Mouse (Mus musculus): Measurements from ENCODE around the gene Proser3. TPM values are rescaled to one million over a fixed set of nuclear protein-coding genes. Genes with fewer than 3 reads are reported as not detected.

Gene Proser3
- polyA plus RNA-seq, 1 experiment from 2014 or later = 8.2 TPM

DNA sequence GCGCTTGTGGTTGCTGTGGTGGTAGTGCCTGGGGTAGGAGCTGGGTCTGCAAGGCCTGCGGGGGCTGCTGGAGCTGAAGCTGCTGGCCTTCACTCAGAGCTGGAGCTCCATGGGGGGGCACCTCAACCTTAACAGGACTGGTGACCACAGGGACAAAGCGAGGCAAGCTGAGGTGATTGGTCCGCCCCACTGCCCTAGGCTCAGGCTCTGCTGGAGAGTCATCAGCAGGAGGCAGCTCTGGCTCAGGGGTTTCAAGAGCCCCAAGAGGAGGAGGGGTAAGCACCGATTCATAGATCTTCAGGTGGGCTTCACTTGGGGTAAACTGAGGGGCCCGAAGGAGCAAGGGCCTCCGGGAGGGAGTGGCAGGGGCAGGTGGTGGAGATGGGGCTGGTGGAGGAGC lies 33.1 kb upstream of the Proser3 start:
- no peak overlapping the region for H3K4me3 ChIP-seq (ENCODE audit: low read depth, low read length)
- peaks cover 49% of the 10 kb centered on the region for H3K36me3 ChIP-seq (ENCODE audit: control insufficient read depth, insufficient read depth, low read length)
- no peak for ATAC-seq
- no peaks in the 10 kb centered on the region for H3K9me3 ChIP-seq (replicated peaks; ENCODE audit: control insufficient read depth, low read length, poor library complexity, severe bottlenecking)
- peaks cover 16% of the 10 kb centered on the region for H3K4me1 ChIP-seq (ENCODE audit: control insufficient read depth, insufficient read depth, low read length)
- H3K27ac ChIP-seq (ENCODE audit: low read length) = no peak overlapping the region
- WGBS = 92% methylated on average over 7 of the region's 7 CpGs
- no peaks in the 10 kb centered on the region for H3K27me3 ChIP-seq (ENCODE audit: control insufficient read depth, insufficient read depth, low read depth, low read length)
- no peak overlapping the region for H3K9ac ChIP-seq (ENCODE audit: low read depth, low read length)
- H3K4me2 ChIP-seq (ENCODE audit: low read length) = no peak overlapping the region

DNA sequence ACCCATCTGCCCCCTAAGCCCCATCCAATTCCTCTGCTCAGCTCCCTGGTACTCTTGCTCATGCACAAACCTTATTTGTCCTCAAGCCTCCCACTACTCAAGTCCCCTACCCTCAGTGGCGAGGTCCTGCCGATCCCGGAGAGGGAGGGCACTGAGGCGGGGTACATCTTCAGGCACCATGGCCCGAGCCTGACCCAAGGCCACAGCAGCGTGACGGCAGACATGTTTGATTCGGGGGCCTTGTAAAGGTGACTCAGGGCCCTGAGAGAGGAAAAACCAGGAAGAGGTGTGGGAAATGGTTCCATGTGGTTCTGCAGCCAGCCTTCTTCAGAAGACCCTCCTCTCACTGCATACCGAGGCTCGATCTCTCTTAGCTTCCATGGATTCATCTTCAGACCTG lies 32.2 kb upstream of the Proser3 start:
- peaks cover 11% of the 10 kb centered on the region for H3K4me1 ChIP-seq (ENCODE audit: control insufficient read depth, insufficient read depth, low read length)
- H3K9ac ChIP-seq (ENCODE audit: low read depth, low read length) = no peak overlapping the region
- no peak for ATAC-seq
- H3K9me3 ChIP-seq (replicated peaks; ENCODE audit: control insufficient read depth, low read length, poor library complexity, severe bottlenecking) = no peaks in the 10 kb centered on the region
- no peaks in the 10 kb centered on the region for H3K27me3 ChIP-seq (ENCODE audit: control insufficient read depth, insufficient read depth, low read depth, low read length)
- peaks cover 57% of the 10 kb centered on the region for H3K36me3 ChIP-seq (ENCODE audit: control insufficient read depth, insufficient read depth, low read length)
- H3K4me3 ChIP-seq (ENCODE audit: low read depth, low read length) = no peak overlapping the region
- 94% methylated on average over 10 of the region's 10 CpGs for WGBS
- H3K27ac ChIP-seq (ENCODE audit: low read length) = no peak overlapping the region
- H3K4me2 ChIP-seq (ENCODE audit: low read length) = no peak overlapping the region

GRCm38 (mm10) chr7:30581547-30581946 lies 29.4 kb upstream of the Proser3 start:
- H3K9me3 ChIP-seq (replicated peaks; ENCODE audit: control insufficient read depth, low read length, poor library complexity, severe bottlenecking) = no peaks in the 10 kb centered on the region
- WGBS = 95% methylated on average over 16 of the region's 16 CpGs
- no peak overlapping the region for H3K4me2 ChIP-seq (ENCODE audit: low read length)

DNA sequence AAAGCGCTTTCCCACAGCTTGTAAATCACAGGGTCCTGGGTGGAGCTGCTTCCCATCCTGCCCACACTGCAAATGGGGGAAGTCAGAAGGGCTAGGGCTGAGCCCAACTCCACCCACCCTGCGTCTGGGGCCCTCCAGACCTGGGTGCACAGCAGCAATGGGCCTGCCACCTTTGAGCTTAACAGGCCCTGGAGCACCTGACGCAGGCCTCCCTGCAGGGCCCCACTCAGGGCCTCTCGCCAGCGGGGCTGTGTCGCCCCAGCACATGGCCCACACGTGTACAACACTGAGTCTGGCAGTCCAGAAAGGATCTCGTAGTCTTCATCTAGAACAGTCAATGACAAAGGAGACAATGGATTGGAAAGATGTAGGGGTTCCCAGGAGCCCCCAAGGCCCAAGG lies 27.9 kb upstream of the Proser3 start:
- Histone ChIP-seq H3K4me1 (ENCODE audit: control insufficient read depth, insufficient read depth, low read length) (no peaks in the 10 kb centered on the region), H3K27me3 (ENCODE audit: control insufficient read depth, insufficient read depth, low read depth, low read length) (no peaks in the 10 kb centered on the region), H3K4me3 (ENCODE audit: low read depth, low read length) (no peak overlapping the region), H3K9ac (ENCODE audit: low read depth, low read length) (no peak overlapping the region), H3K36me3 (ENCODE audit: control insufficient read depth, insufficient read depth, low read length) (peaks cover 88% of the 10 kb centered on the region), H3K27ac (ENCODE audit: low read length) (no peak overlapping the region), H3K4me2 (ENCODE audit: low read length) (no peak overlapping the region), H3K9me3 (replicated peaks; ENCODE audit: control insufficient read depth, low read length, poor library complexity, severe bottlenecking) (no peaks in the 10 kb centered on the region)
- WGBS = 96% methylated on average over 8 of the region's 8 CpGs
- no peak for ATAC-seq

More at GRCm38 (mm10) chr7:30581547-30581946, 29.4 kb upstream of the Proser3 start:
- no peak overlapping the region for H3K27ac ChIP-seq (ENCODE audit: low read length)
- H3K4me3 ChIP-seq (ENCODE audit: low read depth, low read length) = no peak overlapping the region
- H3K27me3 ChIP-seq (ENCODE audit: control insufficient read depth, insufficient read depth, low read depth, low read length) = no peaks in the 10 kb centered on the region
- peaks cover 81% of the 10 kb centered on the region for H3K36me3 ChIP-seq (ENCODE audit: control insufficient read depth, insufficient read depth, low read length)
- no peaks in the 10 kb centered on the region for H3K4me1 ChIP-seq (ENCODE audit: control insufficient read depth, insufficient read depth, low read length)
- ATAC-seq = no peak
- no peak overlapping the region for H3K9ac ChIP-seq (ENCODE audit: low read depth, low read length)

GRCm38 (mm10) chr7:30572969-30573368 lies 20.9 kb upstream of the Proser3 start:
- Histone ChIP-seq H3K4me3 (ENCODE audit: low read depth, low read length) (no peak overlapping the region), H3K9ac (ENCODE audit: low read depth, low read length) (no peak overlapping the region), H3K36me3 (ENCODE audit: control insufficient read depth, insufficient read depth, low read length) (peaks cover 74% of the 10 kb centered on the region), H3K9me3 (replicated peaks; ENCODE audit: control insufficient read depth, low read length, poor library complexity, severe bottlenecking) (no peaks in the 10 kb centered on the region), H3K27ac (ENCODE audit: low read length) (no peak overlapping the region), H3K27me3 (ENCODE audit: control insufficient read depth, insufficient read depth, low read depth, low read length) (no peaks in the 10 kb centered on the region), H3K4me1 (ENCODE audit: control insufficient read depth, insufficient read depth, low read length) (no peaks in the 10 kb centered on the region), H3K4me2 (ENCODE audit: low read length) (no peak overlapping the region)
- 85% methylated on average over 2 of the region's 2 CpGs for WGBS
- no peak for ATAC-seq

- no peak overlapping the region for H3K27ac ChIP-seq (ENCODE audit: low read length)
- H3K4me2 ChIP-seq (ENCODE audit: low read length) = no peak overlapping the region
- H3K36me3 ChIP-seq (ENCODE audit: control insufficient read depth, insufficient read depth, low read length) = peaks cover 73% of the 10 kb centered on the region
- H3K9me3 ChIP-seq (replicated peaks; ENCODE audit: control insufficient read depth, low read length, poor library complexity, severe bottlenecking) = no peaks in the 10 kb centered on the region
- H3K9ac ChIP-seq (ENCODE audit: low read depth, low read length) = no peak overlapping the region
- no peaks in the 10 kb centered on the region for H3K27me3 ChIP-seq (ENCODE audit: control insufficient read depth, insufficient read depth, low read depth, low read length)
- no peak for ATAC-seq
- WGBS = 95% methylated on average over 5 of the region's 5 CpGs
- H3K4me1 ChIP-seq (ENCODE audit: control insufficient read depth, insufficient read depth, low read length) = no peaks in the 10 kb centered on the region
- no peak overlapping the region for H3K4me3 ChIP-seq (ENCODE audit: low read depth, low read length)
These were observed 20.3 kb upstream of the Proser3 start for GRCm38 (mm10) chr7:30572389-30572788.

GRCm38 (mm10) chr7:30567555-30567954 lies 15.5 kb upstream of the Proser3 start:
- no peaks in the 10 kb centered on the region for H3K9me3 ChIP-seq (replicated peaks; ENCODE audit: control insufficient read depth, low read length, poor library complexity, severe bottlenecking)
- H3K4me1 ChIP-seq (ENCODE audit: control insufficient read depth, insufficient read depth, low read length) = peaks cover 7% of the 10 kb centered on the region; the same call in 1 of the 2 replicates
- H3K4me3 ChIP-seq (ENCODE audit: low read depth, low read length) = no peak overlapping the region
- no peak for ATAC-seq
- no peaks in the 10 kb centered on the region for H3K27me3 ChIP-seq (ENCODE audit: control insufficient read depth, insufficient read depth, low read depth, low read length)
- H3K27ac ChIP-seq (ENCODE audit: low read length) = no peak overlapping the region
- H3K36me3 ChIP-seq (ENCODE audit: control insufficient read depth, insufficient read depth, low read length) = peaks cover 46% of the 10 kb centered on the region
- no peak overlapping the region for H3K4me2 ChIP-seq (ENCODE audit: low read length)
- 93% methylated on average over 11 of the region's 11 CpGs for WGBS
- H3K9ac ChIP-seq (ENCODE audit: low read depth, low read length) = no peak overlapping the region

- Histone ChIP-seq H3K27me3 (ENCODE audit: control insufficient read depth, insufficient read depth, low read depth, low read length) (no peaks in the 10 kb centered on the region), H3K4me1 (ENCODE audit: control insufficient read depth, insufficient read depth, low read length) (peaks cover 12% of the 10 kb centered on the region; the same call in 1 of the 2 replicates), H3K4me3 (ENCODE audit: low read depth, low read length) (no peak overlapping the region), H3K27ac (ENCODE audit: low read length) (no peak overlapping the region), H3K4me2 (ENCODE audit: low read length) (no peak overlapping the region), H3K36me3 (ENCODE audit: control insufficient read depth, insufficient read depth, low read length) (peaks cover 36% of the 10 kb centered on the region), H3K9ac (ENCODE audit: low read depth, low read length) (no peak overlapping the region), H3K9me3 (replicated peaks; ENCODE audit: control insufficient read depth, low read length, poor library complexity, severe bottlenecking) (no peaks in the 10 kb centered on the region)
- WGBS = 89% methylated on average over 9 of the region's 9 CpGs
- ATAC-seq = no peak
These were observed 13.9 kb upstream of the Proser3 start for GRCm38 (mm10) chr7:30566033-30566432.

DNA sequence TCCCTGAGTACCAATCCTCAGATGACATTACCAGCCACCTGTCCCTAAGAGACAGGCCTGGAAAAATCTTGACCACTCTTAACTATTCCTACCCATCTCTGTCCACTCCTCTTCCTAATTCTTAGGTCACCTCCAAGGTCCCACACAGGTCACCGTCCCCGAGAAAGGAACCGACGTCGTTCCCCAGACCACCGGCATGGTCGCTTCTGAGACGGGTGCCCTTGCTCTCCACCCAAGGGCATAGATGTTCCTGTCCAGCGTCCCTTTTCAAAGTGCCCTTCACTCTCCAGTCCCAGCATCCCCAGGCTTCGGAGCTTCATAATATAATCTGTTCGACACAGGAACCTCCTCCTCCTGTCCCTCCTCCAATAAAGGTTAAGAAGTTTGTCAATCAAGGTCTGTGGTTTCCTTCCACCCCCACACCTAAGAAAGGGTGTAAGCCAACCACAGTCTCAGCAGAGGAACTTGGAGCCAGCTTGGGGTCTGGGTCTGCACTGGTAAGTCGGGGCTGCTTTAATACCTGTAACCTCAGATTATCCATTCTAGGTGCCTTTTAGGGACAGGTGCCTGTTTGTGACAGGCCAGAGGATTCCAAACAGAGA lies 13.0 kb upstream of the Proser3 start, which contains the start of gene Igflr1:
Gene Igflr1, plus strand, starts transcription at position 458 of the 602 bp plus-strand sequence.
- no peak for ATAC-seq
- H3K9me3 ChIP-seq (replicated peaks; ENCODE audit: control insufficient read depth, low read length, poor library complexity, severe bottlenecking) = no peaks in the 10 kb centered on the region
- H3K4me2 ChIP-seq (ENCODE audit: low read length) = peak within 1 kb of the TSS; percentile 60; the same call in 1 of the 2 replicates
- no peak within 1 kb of the TSS for H3K9ac ChIP-seq (ENCODE audit: low read depth, low read length)
- H3K4me3 ChIP-seq (ENCODE audit: low read depth, low read length) = no peak within 1 kb of the TSS
- peaks cover 14% of the 10 kb centered on the region; the same call in 1 of the 2 replicates for H3K4me1 ChIP-seq (ENCODE audit: control insufficient read depth, insufficient read depth, low read length)
- H3K27ac ChIP-seq (ENCODE audit: low read length) = no peak within 1 kb of the TSS
- WGBS = 94% methylated on average over 12 of the region's 12 CpGs
- peaks cover 29% of the 10 kb centered on the region for H3K36me3 ChIP-seq (ENCODE audit: control insufficient read depth, insufficient read depth, low read length)
- no peaks in the 10 kb centered on the region for H3K27me3 ChIP-seq (ENCODE audit: control insufficient read depth, insufficient read depth, low read depth, low read length)

Data from midbrain, embryonic 16.5 days (tissue).